Mouse (Mus musculus) limb, embryonic 13.5 days (tissue): Measurements from ENCODE around the gene Sfxn5. TPM values are rescaled to one million over a fixed set of nuclear protein-coding genes. Genes with fewer than 3 reads are reported as not detected.
A peak's percentile ranks its signal among the peaks of the same experiment; 100 is the strongest.

Source experiments
- ATAC-seq: fragments of 200-750 bp; cut with Nextera tagmentation; 2 replicates; pipeline ENCODE4 v1.8.0; 2017; ENCODE audit warnings: low read depth, moderate number of reproducible peaks, moderate TSS enrichment; ENCODE audit not compliant: low FRiP score
- H3K27ac ChIP-seq: fragments of 300-500 bp; sonication (generic); 2 replicates; pipeline ENCODE4 v1.5.1; 2015; ENCODE audit warnings: inconsistent platforms, mild to moderate bottlenecking, moderate library complexity
- H3K27me3 ChIP-seq: fragments of 300-500 bp; sonication (generic); 2 replicates; pipeline ENCODE4 v1.6.1; 2015; ENCODE audit warnings: mild to moderate bottlenecking, inconsistent platforms
- H3K36me3 ChIP-seq: fragments of 300-500 bp; sonication (generic); 2 replicates; pipeline ENCODE4 v1.6.1; 2015; ENCODE audit warnings: inconsistent platforms, mild to moderate bottlenecking, moderate library complexity
- H3K4me1 ChIP-seq: fragments of 300-500 bp; sonication (generic); 2 replicates; pipeline ENCODE4 v1.6.1; 2015; ENCODE audit warnings: inconsistent platforms
- H3K4me2 ChIP-seq: fragments of 300-500 bp; sonication (generic); replicated peaks from 2 replicates; pipeline ENCODE4 v1.6.1; 2015; ENCODE audit warnings: inconsistent platforms, mild to moderate bottlenecking, moderate library complexity
- H3K4me3 ChIP-seq: fragments of 300-500 bp; sonication (generic); 2 replicates; pipeline ENCODE4 v1.5.1; 2015; ENCODE audit warnings: moderate library complexity, mild to moderate bottlenecking, inconsistent platforms
- H3K9ac ChIP-seq: fragments of 300-500 bp; sonication (generic); 2 replicates; pipeline ENCODE4 v1.6.1; 2015; ENCODE audit warnings: mild to moderate bottlenecking, inconsistent platforms
- H3K9me3 ChIP-seq: fragments of 300-500 bp; sonication (generic); 2 replicates; pipeline ENCODE4 v1.6.1; 2016; ENCODE audit warnings: inconsistent platforms
- WGBS: fragments of 180-500 bp; shearing (Covaris S2); methylation state at CpG from one replicate; pipeline ENCODE4 v1.1.7; 2015; 5-methylcytosine and 5-hydroxymethylcytosine counted together
- polyA plus RNA-seq: library from polyadenylated mRNA; unstranded; fragments of >200 nt; fragmentation: Nextera tagmentation; extraction: Ambion mirVana; gene quantifications from 2 replicates; pipeline ENCODE4 v1.2.1, GENCODE M21; 2015

The Sfxn5 gene
- polyA plus RNA-seq: 8.9 and 10.1 TPM in 2 replicates

DNA sequence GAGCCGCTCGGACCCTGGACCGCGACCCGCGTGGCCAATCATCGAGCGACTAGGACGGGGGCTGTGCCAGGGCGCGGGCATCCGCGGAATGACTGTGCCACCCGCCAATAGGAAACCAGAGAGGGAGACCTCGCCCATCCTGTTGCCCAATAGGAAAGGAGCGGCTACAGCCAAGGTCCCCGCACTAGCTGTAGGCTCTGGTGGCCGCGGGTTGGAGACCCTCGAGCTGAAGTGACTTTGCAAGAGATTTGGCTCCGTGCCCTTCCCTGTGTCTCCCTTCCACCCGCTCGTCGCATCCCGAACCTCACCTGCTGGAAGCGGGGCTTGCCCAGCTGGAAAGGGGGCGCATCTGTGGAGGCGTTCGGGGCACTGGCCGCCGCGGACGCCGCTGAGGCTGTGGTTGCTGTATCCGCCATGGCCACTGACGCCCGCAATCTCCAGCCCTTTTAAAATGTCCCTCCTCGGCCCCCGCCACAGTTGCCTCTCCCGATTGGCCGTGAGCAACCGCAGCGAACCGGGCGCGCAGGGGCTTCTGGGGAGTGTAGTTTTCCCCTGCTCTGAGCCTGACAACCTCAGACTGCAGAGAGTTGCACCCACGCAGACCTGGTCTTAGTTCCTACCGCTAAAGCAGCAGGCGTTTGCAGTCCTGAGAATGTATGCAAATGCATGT, at the start of gene Sfxn5:
Sfxn5 (minus strand) TSS at position 423 of the 670 bp plus-strand sequence.
- ATAC-seq: peak; percentile 97
- peaks cover 19% of the 10 kb centered on the region for H3K27me3 ChIP-seq
- peaks cover 10% of the 10 kb centered on the region for H3K4me1 ChIP-seq
- H3K36me3 ChIP-seq: peaks cover 10% of the 10 kb centered on the region
- H3K27ac ChIP-seq: peak within 1 kb of the TSS; percentile 81; the same call in 1 of the 2 replicates
- H3K4me3 ChIP-seq: peak within 1 kb of the TSS; percentile 67
- WGBS: under 1% methylated on average over 49 of the region's 49 CpGs
- H3K9me3 ChIP-seq: no peaks in the 10 kb centered on the region
- peak within 1 kb of the TSS; percentile 94 for H3K4me2 ChIP-seq
- H3K9ac ChIP-seq: peak within 1 kb of the TSS; percentile 73

DNA sequence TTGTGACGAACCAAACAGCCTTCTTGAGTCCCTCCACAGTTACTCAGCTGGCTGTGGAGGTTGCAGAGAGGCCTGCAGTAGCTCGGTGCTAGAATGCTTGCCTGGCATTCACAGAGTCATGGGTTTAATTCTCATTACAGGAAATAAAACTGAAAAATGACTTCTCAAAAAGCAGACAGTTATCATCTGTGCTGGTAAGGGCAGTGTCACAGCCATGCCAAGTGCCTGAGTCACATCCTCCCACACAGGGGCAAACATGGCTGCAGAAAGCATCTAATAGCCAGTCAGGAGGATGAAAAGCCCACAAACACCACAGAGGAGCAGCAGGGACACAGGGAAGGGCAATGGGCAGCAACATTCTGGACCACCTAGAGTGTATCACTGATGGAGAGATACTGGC, 49.6 kb upstream of the Sfxn5 start:
- no peaks in the 10 kb centered on the region for H3K9me3 ChIP-seq
- no peak overlapping the region for H3K27ac ChIP-seq
- H3K36me3 ChIP-seq: no peaks in the 10 kb centered on the region
- H3K4me2 ChIP-seq: no peak overlapping the region
- no peak overlapping the region for H3K4me3 ChIP-seq
- no peak for ATAC-seq
- H3K9ac ChIP-seq: no peak overlapping the region
- H3K4me1 ChIP-seq: peaks cover 17% of the 10 kb centered on the region
- H3K27me3 ChIP-seq: peaks cover 13% of the 10 kb centered on the region
- 75% methylated on average over 2 of the region's 2 CpGs for WGBS

- H3K27ac ChIP-seq: no peak overlapping the region
- peaks cover 11% of the 10 kb centered on the region for H3K27me3 ChIP-seq
- H3K4me1 ChIP-seq: peaks cover 17% of the 10 kb centered on the region
- no peak overlapping the region for H3K4me2 ChIP-seq
- no peak for ATAC-seq
- WGBS: 83% methylated on average over 10 of the region's 10 CpGs
- no peaks in the 10 kb centered on the region for H3K36me3 ChIP-seq
- H3K9ac ChIP-seq: no peak overlapping the region
- H3K9me3 ChIP-seq: no peaks in the 10 kb centered on the region
- no peak overlapping the region for H3K4me3 ChIP-seq
Measured at GRCm38 (mm10) chr6:85381648-85382020, 48.4 kb upstream of the Sfxn5 start.

GRCm38 (mm10) chr6:85380901-85381647, 47.9 kb upstream of the Sfxn5 start:
- H3K4me2 ChIP-seq: peak overlapping the region; percentile 45
- H3K4me3 ChIP-seq: no peak overlapping the region
- H3K27me3 ChIP-seq: peaks cover 5% of the 10 kb centered on the region
- 25% methylated on average over 17 of the region's 17 CpGs for WGBS
- H3K9me3 ChIP-seq: no peaks in the 10 kb centered on the region
- no peak overlapping the region for H3K27ac ChIP-seq
- no peaks in the 10 kb centered on the region for H3K36me3 ChIP-seq
- H3K9ac ChIP-seq: no peak overlapping the region
- peaks cover 17% of the 10 kb centered on the region for H3K4me1 ChIP-seq
- ATAC-seq: 0 out of 2 replicates have a peak, but pooled peaks have one; percentile 6

DNA sequence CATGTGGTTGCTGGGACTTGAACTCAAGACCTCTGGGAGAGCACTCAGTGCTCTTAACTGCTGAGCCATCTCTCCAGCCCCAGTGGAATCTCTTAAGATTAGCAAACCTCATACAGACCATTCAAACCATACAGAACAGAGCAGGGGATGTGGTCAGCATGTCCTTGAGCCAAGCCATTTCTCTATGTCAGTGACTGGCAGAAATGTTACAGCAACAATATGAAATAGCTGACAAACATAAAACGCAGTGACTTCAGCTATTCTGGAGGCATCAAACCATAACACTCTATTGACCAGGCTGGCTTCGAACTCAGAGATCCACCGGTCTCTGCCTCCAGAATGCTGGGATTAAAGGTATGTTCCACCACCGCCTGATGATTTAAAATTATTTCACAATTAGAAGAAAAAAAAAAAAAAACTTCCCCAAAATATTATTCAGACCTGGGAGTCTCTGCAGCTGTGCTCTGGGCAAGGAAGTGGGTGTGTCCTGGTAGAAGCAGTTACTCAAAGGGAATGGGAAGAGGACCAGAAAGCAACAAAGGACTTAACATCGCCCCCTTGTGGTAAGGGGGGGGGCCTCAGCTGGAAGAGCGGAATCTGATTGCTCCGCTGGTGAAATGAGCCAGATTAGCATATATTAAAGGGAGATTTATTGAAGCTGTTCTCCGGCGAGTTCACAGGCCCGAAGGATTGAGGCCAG, 47.1 kb upstream of the Sfxn5 start:
- peak; percentile 82 for ATAC-seq
- Histone ChIP-seq H3K4me3 (no peak overlapping the region), H3K9me3 (no peaks in the 10 kb centered on the region), H3K27ac (no peak overlapping the region), H3K4me2 (peak overlapping the region; percentile 45), H3K36me3 (no peaks in the 10 kb centered on the region), H3K9ac (no peak overlapping the region), H3K27me3 (no peaks in the 10 kb centered on the region), H3K4me1 (peaks cover 17% of the 10 kb centered on the region)
- WGBS: 27% methylated on average over 10 of the region's 10 CpGs

DNA sequence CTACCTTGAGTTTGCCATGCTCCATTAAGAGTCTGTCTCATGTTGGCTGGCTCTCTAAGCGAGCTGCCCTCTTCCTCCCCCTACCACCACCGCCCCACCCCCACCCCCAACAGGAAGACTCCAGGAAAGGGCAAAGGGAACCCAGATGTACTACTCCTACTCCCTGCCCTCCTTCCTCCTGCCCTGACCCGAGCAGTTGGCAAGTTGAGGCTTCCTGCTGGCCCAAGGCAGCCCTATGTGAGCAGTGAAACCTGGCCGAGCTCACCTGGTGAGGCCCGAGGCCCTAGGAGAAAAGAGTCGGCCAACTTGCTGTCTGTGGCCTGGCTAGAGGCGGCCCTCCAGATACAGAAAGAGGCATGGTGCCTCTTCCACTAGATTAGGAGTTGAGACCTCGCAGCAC, 45.4 kb upstream of the Sfxn5 start:
- Histone ChIP-seq H3K4me2 (no peak overlapping the region), H3K36me3 (no peaks in the 10 kb centered on the region), H3K27me3 (no peaks in the 10 kb centered on the region), H3K4me1 (peaks cover 19% of the 10 kb centered on the region), H3K9ac (no peak overlapping the region), H3K4me3 (no peak overlapping the region), H3K27ac (no peak overlapping the region), H3K9me3 (no peaks in the 10 kb centered on the region)
- no peak for ATAC-seq
- 49% methylated on average over 8 of the region's 8 CpGs for WGBS

DNA sequence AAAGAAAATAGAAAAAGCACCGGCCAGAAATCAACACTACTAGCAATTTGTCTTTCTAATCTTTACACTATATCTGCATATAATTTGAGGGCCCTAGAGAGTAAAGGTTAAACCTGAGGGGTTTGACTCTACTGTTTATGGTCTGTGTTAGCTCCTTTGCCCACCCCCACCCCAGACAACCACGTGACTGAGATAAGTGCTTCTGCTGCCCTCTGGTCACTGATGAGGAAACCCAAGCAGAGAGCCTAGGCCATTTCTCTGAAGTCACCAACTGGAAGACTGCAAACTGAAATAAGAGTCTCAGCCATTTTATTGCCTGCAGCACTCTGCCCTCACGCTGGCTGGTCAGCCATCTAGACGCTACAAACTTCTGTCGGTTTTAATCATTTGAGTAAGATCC, 44.7 kb upstream of the Sfxn5 start:
- WGBS: 44% methylated on average over 5 of the region's 5 CpGs

DNA sequence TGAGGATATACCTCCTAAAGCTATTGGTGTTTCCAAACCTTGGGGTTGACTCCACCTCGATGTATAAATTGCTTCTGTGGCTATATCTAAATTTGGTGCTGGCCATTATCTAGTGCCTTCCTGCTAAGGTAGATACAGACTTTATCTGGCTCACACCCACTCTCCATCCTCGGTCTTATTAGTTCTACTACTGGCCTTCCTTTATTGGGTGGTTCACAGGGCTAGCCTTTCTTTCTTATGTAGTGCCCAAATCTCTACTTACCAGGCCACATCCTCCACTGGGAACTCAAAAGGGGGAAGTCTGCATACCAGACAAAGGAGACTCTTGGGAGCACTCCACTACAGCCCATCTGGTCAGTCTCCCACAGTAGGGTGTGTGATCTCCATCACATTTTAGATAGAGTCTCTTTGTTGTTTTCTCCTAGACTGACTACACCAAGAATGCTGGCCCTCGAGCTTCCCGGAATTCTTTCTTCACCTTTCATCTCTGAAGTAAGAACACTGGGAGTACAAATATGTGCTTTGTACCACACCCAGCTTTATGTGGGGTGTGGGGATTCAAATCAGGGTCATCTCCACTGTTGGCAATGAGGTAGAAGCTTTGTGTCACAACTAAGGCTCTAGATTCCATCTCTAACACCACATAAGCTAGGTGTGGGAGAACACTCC, 44.0 kb upstream of the Sfxn5 start:
- Histone ChIP-seq H3K4me3 (no peak overlapping the region), H3K27ac (no peak overlapping the region), H3K9ac (no peak overlapping the region), H3K9me3 (no peaks in the 10 kb centered on the region), H3K27me3 (no peaks in the 10 kb centered on the region), H3K4me2 (no peak overlapping the region), H3K4me1 (peaks cover 33% of the 10 kb centered on the region), H3K36me3 (no peaks in the 10 kb centered on the region)
- 83% methylated on average over 4 of the region's 4 CpGs for WGBS
- ATAC-seq: no peak

More for the DNA sequence above, 44.7 kb upstream of the Sfxn5 start:
- ATAC-seq: no peak
- Histone ChIP-seq H3K27me3 (no peaks in the 10 kb centered on the region), H3K4me3 (no peak overlapping the region), H3K4me2 (no peak overlapping the region), H3K36me3 (no peaks in the 10 kb centered on the region), H3K4me1 (peaks cover 26% of the 10 kb centered on the region), H3K9ac (no peak overlapping the region), H3K27ac (no peak overlapping the region), H3K9me3 (no peaks in the 10 kb centered on the region)

GRCm38 (mm10) chr6:85374734-85375114, 41.5 kb upstream of the Sfxn5 start:
- peak; percentile 97 for ATAC-seq
- 0 out of 2 replicates have a peak, but pooled peaks cover 5% of the 10 kb centered on the region for H3K36me3 ChIP-seq
- peak overlapping the region; percentile 86 for H3K4me3 ChIP-seq
- 0% methylated on average over 19 of the region's 19 CpGs for WGBS
- H3K4me1 ChIP-seq: peaks cover 47% of the 10 kb centered on the region
- peak overlapping the region; percentile 89 for H3K9ac ChIP-seq
- no peaks in the 10 kb centered on the region for H3K9me3 ChIP-seq
- H3K4me2 ChIP-seq: peak overlapping the region; percentile 87
- no peak overlapping the region; the same call in 1 of the 2 replicates for H3K27ac ChIP-seq
- H3K27me3 ChIP-seq: no peaks in the 10 kb centered on the region

- Histone ChIP-seq H3K27me3 (no peaks in the 10 kb centered on the region), H3K9ac (peak within 1 kb of the TSS; percentile 89), H3K36me3 (0 out of 2 replicates have a peak, but pooled peaks cover 5% of the 10 kb centered on the region), H3K27ac (peak within 1 kb of the TSS; percentile 61; the same call in 1 of the 2 replicates), H3K4me3 (peak within 1 kb of the TSS; percentile 86), H3K9me3 (no peaks in the 10 kb centered on the region), H3K4me1 (peaks cover 53% of the 10 kb centered on the region), H3K4me2 (peak within 1 kb of the TSS; percentile 87)
- WGBS: 1% methylated on average over 76 of the region's 80 CpGs
- peak; percentile 1; the same call in 1 of the 2 replicates for ATAC-seq
Measured at GRCm38 (mm10) chr6:85373951-85374733, 40.9 kb upstream of the Sfxn5 start, which contains the start of gene Rab11fip5. Gene Rab11fip5 (minus strand): TSS chr6:85374634.
